Mouse (Mus musculus) CH12.LX (cell line): ENCODE measurements around the gene Heatr5a. TPM values are rescaled to one million over a fixed set of nuclear protein-coding genes. Genes with fewer than 3 reads are reported as not detected.
A peak's percentile ranks its signal among the peaks of the same experiment; 100 is the strongest.

Source experiments
- DNase-seq: peaks from one replicate; pipeline ENCODE4 v3.0.0-alpha.2; 2013; ENCODE audit errors: extremely low read depth
- H3K27ac ChIP-seq: 2 replicates; pipeline ENCODE4 v1.5.1; 2012; ENCODE audit warnings: low read depth, mild to moderate bottlenecking, control low read depth, moderate library complexity; ENCODE audit not compliant: insufficient read depth
- H3K27me3 ChIP-seq: replicated peaks from 2 replicates; pipeline ENCODE3; 2012; ENCODE audit warnings: inconsistent platforms
- H3K36me3 ChIP-seq, 2 experiments: replicated peaks in 1 of 2; 2 replicates each; pipeline versions ENCODE3 to v1.6.1; 2012; ENCODE audit warnings: inconsistent platforms in 1 of 2, low read length in 1 of 2, mild to moderate bottlenecking in 1 of 2, mixed read lengths in 1 of 2, moderate library complexity in 1 of 2; ENCODE audit not compliant: control insufficient read depth in 1 of 2, insufficient read depth in 1 of 2
- H3K4me1 ChIP-seq, 2 experiments: 2 replicates each; pipeline ENCODE4 v1.6.1; 2012; ENCODE audit warnings: inconsistent platforms in 1 of 2, moderate library complexity in 1 of 2; ENCODE audit not compliant: insufficient read depth in 2 of 2, control insufficient read depth in 1 of 2
- H3K4me2 ChIP-seq: 2 replicates; pipeline ENCODE4 v1.6.1; 2012; ENCODE audit warnings: low read depth, mild to moderate bottlenecking, control low read depth; ENCODE audit not compliant: poor library complexity, insufficient read depth, severe bottlenecking
- H3K4me3 ChIP-seq, 3 experiments: fragments of 150-350 bp in 1 of 3; sonication (generic) in 1 of 3; replicated peaks in 1 of 3; 2 replicates each; pipeline versions ENCODE3 to v1.5.1; 2011 to 2012; ENCODE audit warnings: low read depth in 2 of 3, low read length in 2 of 3, mild to moderate bottlenecking in 2 of 3, moderate library complexity in 2 of 3, control low read depth in 1 of 3, improper control_type of control experiment in 1 of 3, inconsistent platforms in 1 of 3, mixed read lengths in 1 of 3; ENCODE audit not compliant: poor library complexity in 1 of 3
- H3K79me2 ChIP-seq: replicated peaks from 2 replicates; pipeline ENCODE4 v1.6.1; 2012; ENCODE audit warnings: mild to moderate bottlenecking, moderate library complexity; ENCODE audit not compliant: control insufficient read depth, poor library complexity, insufficient read depth, severe bottlenecking; ENCODE audit errors: extremely low read depth
- H3K9ac ChIP-seq: 2 replicates; pipeline ENCODE4 v1.6.1; 2012; ENCODE audit warnings: low read depth, mild to moderate bottlenecking, control low read depth, moderate library complexity; ENCODE audit not compliant: insufficient read depth
- H3K9me3 ChIP-seq: replicated peaks from 2 replicates; pipeline ENCODE3; 2012; ENCODE audit warnings: low read length, inconsistent platforms, mixed read lengths
- E2F4 ChIP-seq: IDR thresholded peaks from 2 replicates; pipeline ENCODE4 v1.6.1; 2011; ENCODE audit warnings: low read depth, low read length, improper control_type of control experiment; ENCODE audit not compliant: insufficient replicate concordance
- HCFC1 ChIP-seq: IDR thresholded peaks from 2 replicates; pipeline ENCODE4 v1.6.1; 2012; ENCODE audit warnings: low read depth, mild to moderate bottlenecking, inconsistent platforms, low read length, improper control_type of control experiment
- IRF4 ChIP-seq: IDR thresholded peaks from 2 replicates; pipeline ENCODE4 v1.6.1; 2014; ENCODE audit warnings: low read depth, mild to moderate bottlenecking, inconsistent platforms, low read length, improper control_type of control experiment
- MAX ChIP-seq: IDR thresholded peaks from 2 replicates; pipeline ENCODE4 v1.6.1; 2011; ENCODE audit warnings: low read length, improper control_type of control experiment
- MAZ ChIP-seq: IDR thresholded peaks from 2 replicates; pipeline ENCODE4 v1.6.1; 2012; ENCODE audit warnings: low read depth, mild to moderate bottlenecking, inconsistent platforms, low read length, improper control_type of control experiment, moderate library complexity
- MEF2A ChIP-seq: IDR thresholded peaks from 2 replicates; pipeline ENCODE4 v1.6.1; 2014; ENCODE audit warnings: low read depth, mild to moderate bottlenecking, inconsistent platforms, low read length, improper control_type of control experiment, borderline replicate concordance
- MXI1 ChIP-seq: IDR thresholded peaks from 2 replicates; pipeline ENCODE4 v1.6.1; 2011; ENCODE audit warnings: mild to moderate bottlenecking, low read depth, low read length, improper control_type of control experiment
- NELFE ChIP-seq: IDR thresholded peaks from 2 replicates; pipeline ENCODE4 v1.6.1; 2011; ENCODE audit warnings: low read depth, low read length, improper control_type of control experiment
- NRF1 ChIP-seq: IDR thresholded peaks from 2 replicates; pipeline ENCODE4 v1.6.1; 2014; ENCODE audit warnings: low read depth, mild to moderate bottlenecking, inconsistent platforms, low read length, improper control_type of control experiment, moderate library complexity
- PAX5 ChIP-seq: IDR thresholded peaks from 2 replicates; pipeline ENCODE4 v1.6.1; 2012; ENCODE audit warnings: low read length, inconsistent platforms, mixed read lengths
- POLR2A ChIP-seq: IDR thresholded peaks from 2 replicates; pipeline ENCODE4 v1.6.1; 2011; ENCODE audit warnings: low read depth, mild to moderate bottlenecking, improper control_type of control experiment, low read length
- POLR2AphosphoS2 ChIP-seq: IDR thresholded peaks from 2 replicates; pipeline ENCODE4 v1.6.1; 2011; ENCODE audit warnings: low read depth, low read length, improper control_type of control experiment
- RAD21 ChIP-seq: IDR thresholded peaks from 2 replicates; pipeline ENCODE4 v1.6.1; 2011; ENCODE audit warnings: low read depth, mild to moderate bottlenecking, low read length, improper control_type of control experiment, moderate library complexity
- SIN3A ChIP-seq: IDR thresholded peaks from 2 replicates; pipeline ENCODE4 v1.6.1; 2012; ENCODE audit warnings: low read length, improper control_type of control experiment, inconsistent platforms
- SMC3 ChIP-seq: IDR thresholded peaks from 2 replicates; pipeline ENCODE4 v1.6.1; 2011; ENCODE audit warnings: low read depth, low read length, improper control_type of control experiment
- TBP ChIP-seq: conservative IDR thresholded peaks from 2 replicates; pipeline ENCODE4 v1.6.1; 2011; ENCODE audit warnings: low read depth, low read length, improper control_type of control experiment
- TCF12 ChIP-seq: IDR thresholded peaks from 2 replicates; pipeline ENCODE4 v1.6.1; 2014; ENCODE audit warnings: low read depth, mild to moderate bottlenecking, inconsistent platforms, low read length, improper control_type of control experiment
- UBTF ChIP-seq: IDR thresholded peaks from 2 replicates; pipeline ENCODE4 v1.6.1; 2012; ENCODE audit warnings: low read depth, mild to moderate bottlenecking, inconsistent platforms, low read length, improper control_type of control experiment, moderate library complexity
- USF1 ChIP-seq: IDR thresholded peaks from 2 replicates; pipeline ENCODE4 v1.6.1; 2014; ENCODE audit warnings: low read depth, mild to moderate bottlenecking, inconsistent platforms, low read length, improper control_type of control experiment
- ZMIZ1 ChIP-seq: IDR thresholded peaks from 2 replicates; pipeline ENCODE4 v1.6.1; 2012; ENCODE audit warnings: low read depth, mild to moderate bottlenecking, inconsistent platforms, low read length, improper control_type of control experiment
- ZNF384 ChIP-seq: IDR thresholded peaks from 2 replicates; pipeline ENCODE4 v1.6.1; 2012; ENCODE audit warnings: low read depth, low read length, improper control_type of control experiment, inconsistent platforms
- dilution Hi-C: fragments of 300-500 bp; cut with MboI; formaldehyde crosslinking; loops from 2 replicates; pipeline ENCODE4 v1.14.3; 2020; ENCODE audit warnings: low sequenced_read_pairs; ENCODE audit not compliant: extremely low pct_unique_long_range_greater_than_20kb, extremely low pct_ligation_motif_present
- in situ Hi-C: fragments of 300-500 bp; cut with MboI; formaldehyde crosslinking; loops from 3 replicates; pipeline ENCODE4 v1.14.3; 2019; ENCODE audit warnings: low sequenced_read_pairs, low pct_ligation_motif_present, low pct_unique_long_range_greater_than_20kb, mixed read lengths
- polyA plus RNA-seq: library from polyadenylated mRNA; unstranded; fragments of >175 nt; gene quantifications from 2 replicates; pipeline ENCODE4 v1.2.1, GENCODE M21; 2012; ENCODE audit warnings: low read depth; ENCODE audit not compliant: insufficient read length
- total RNA-seq, 2 experiments: library from RNA; depleted of rRNA; stranded (reverse); fragments of 300-350 nt in 1 of 2; fragments of >200 nt in 1 of 2; gene quantifications; 2 replicates each; pipeline ENCODE4 v1.2.3; 2012 to 2014

Heatr5a gene
- 6.4 and 7.4 TPM in 2 replicates for total RNA-seq (2012; rRNA removed)
- total RNA-seq (2014; rRNA removed) = 4.8 and 5.4 TPM in 2 replicates
- polyA plus RNA-seq = 5.8 and 7.3 TPM in 2 replicates

DNA sequence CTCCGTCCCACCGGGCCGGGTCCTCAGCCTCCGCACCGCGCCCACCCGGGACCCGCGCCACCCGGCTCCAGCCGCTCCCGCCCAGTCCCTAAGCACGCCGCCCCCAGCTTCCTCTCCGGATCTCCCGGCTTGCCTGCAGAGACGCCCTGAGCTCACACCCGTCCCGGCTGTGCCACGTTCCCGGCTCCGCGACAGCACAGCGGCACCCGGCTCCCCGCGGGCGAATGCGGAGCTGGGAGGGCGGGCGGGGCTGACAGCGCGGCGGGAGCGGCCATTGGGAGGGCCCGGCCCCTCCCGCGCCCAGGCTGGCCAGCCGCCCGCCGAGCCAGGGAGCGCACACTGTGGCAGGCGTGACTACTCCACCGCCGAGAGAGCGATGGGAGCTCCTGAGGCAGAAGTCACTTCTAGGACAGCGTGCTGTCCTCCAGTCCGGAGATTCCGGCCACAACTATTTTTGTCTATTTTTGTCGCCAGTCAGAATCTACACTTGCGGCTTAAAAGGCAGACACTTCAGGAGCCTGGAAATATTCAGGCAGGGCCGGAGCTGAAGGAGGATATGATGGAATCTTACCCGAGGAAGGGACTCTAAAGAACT lies at the start of gene Heatr5a:
Heatr5a (minus strand) TSS at position 252 of the 595 bp plus-strand sequence.
- dilution Hi-C loops (no loop called here), in situ Hi-C loops (no loop called here)

DNA sequence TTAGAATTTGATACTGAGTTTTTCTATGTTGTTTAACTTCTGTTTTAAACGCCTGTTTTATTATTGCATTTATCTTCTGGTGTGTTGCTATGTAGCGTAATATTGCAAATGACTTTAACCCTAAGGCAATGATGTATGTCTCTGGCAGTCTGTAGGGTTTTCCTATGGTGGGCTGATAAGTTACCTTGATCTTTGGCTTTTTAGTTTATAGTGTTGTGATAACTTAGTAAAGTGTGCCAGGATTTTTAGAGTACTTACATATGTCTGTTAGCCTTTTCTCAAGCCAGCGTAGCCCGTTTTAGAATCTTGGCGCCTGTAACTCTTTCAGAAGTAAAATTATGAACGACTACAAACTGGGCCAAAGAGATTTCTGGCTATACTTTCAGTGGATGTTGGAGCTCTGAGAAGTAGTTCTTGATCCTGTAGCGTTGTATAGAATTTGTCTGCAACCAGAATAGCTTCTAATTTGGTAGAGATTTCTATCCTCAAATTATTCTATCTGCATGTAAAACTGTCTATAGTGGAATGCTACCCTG lies 43.4 kb upstream of the Heatr5a start:
- H3K27ac ChIP-seq = no peak overlapping the region
- no peak overlapping the region for H3K4me3 ChIP-seq
- no peaks in the 10 kb centered on the region for H3K36me3 ChIP-seq
- no peak for DNase-seq
- H3K27me3 ChIP-seq = no peaks in the 10 kb centered on the region
- no peak overlapping the region for H3K9ac ChIP-seq
- H3K79me2 ChIP-seq = no peaks in the 10 kb centered on the region
- in situ Hi-C loops = loop anchor here (25.0 kb wide), 1 partner anchor 823 kb away; no protein-coding TSS in a partner anchor
- TF ChIP-seq PAX5 (no peak), MEF2A (no peak)
- H3K9me3 ChIP-seq = no peaks in the 10 kb centered on the region
- dilution Hi-C loops = no loop called here
- no peak overlapping the region for H3K4me2 ChIP-seq
- no peaks in the 10 kb centered on the region for H3K4me1 ChIP-seq

More for the DNA sequence above, at the start of gene Heatr5a:
- peak within 1 kb of the TSS; percentile 82 for H3K4me2 ChIP-seq
- no peaks in the 10 kb centered on the region for H3K36me3 ChIP-seq
- H3K9me3 ChIP-seq = peaks cover 7% of the 10 kb centered on the region
- peak within 1 kb of the TSS; percentile 92 for H3K9ac ChIP-seq
- H3K79me2 ChIP-seq = no peaks in the 10 kb centered on the region
- TF ChIP-seq RAD21 (no peak), HCFC1 (peak; percentile 87), POLR2AphosphoS2 (no peak), POLR2A (peak; percentile 87), TCF12 (peak; percentile 81), NELFE (peak; percentile 63; the same call in 1 of the 2 replicates), SMC3 (no peak), UBTF (0 out of 2 replicates have a peak, but pooled peaks have one; percentile 55), E2F4 (no peak), ZNF384 (no peak), SIN3A (peak; percentile 87), USF1 (no peak), MAX (no peak), ZMIZ1 (0 out of 2 replicates have a peak, but pooled peaks have one; percentile 21), IRF4 (0 out of 2 replicates have a peak, but pooled peaks have one; percentile 2), NRF1 (0 out of 2 replicates have a peak, but pooled peaks have one; percentile 6), MEF2A (peak; percentile 79), MAZ (peak; percentile 96), MXI1 (peak; percentile 73; the same call in 1 of the 2 replicates), TBP (peak; percentile 54; the same call in 1 of the 2 replicates)
- TF ChIP-seq, all 38 proteins: peak for 13
- H3K4me1 ChIP-seq = peaks cover 0 to 12% of the 10 kb centered on the region in 2 experiments; a peak in 2 of 4 replicates
- H3K4me3 ChIP-seq = peak within 1 kb of the TSS; percentile 57 to 97 (median 96)
- H3K27me3 ChIP-seq = no peaks in the 10 kb centered on the region
- DNase-seq = peak; percentile 75
- 0 out of 2 replicates have a peak within 1 kb of the TSS, but pooled peaks have one; percentile 4 for H3K27ac ChIP-seq
